Mouse (Mus musculus) gastrocnemius, postnatal 14 days (tissue): ENCODE measurements around the gene Hephl1. TPM values are rescaled to one million over a fixed set of nuclear protein-coding genes. Genes with fewer than 3 reads are reported as not detected.
A peak's percentile ranks its signal among the peaks of the same experiment; 100 is the strongest.

ENCODE experiments used
- DNase-seq: peaks from one replicate; pipeline ENCODE4 v3.0.0; 2021; ENCODE audit warnings: mixed read lengths
- intact Hi-C: fragments of 180-260 bp; cut with DNase I; formaldehyde crosslinking; loops from one replicate; pipeline ENCODE4 v1.15.1; 2025; ENCODE audit warnings: low total_unique reads
- total RNA-seq, 2 experiments: library from RNA; stranded (reverse); gene quantifications; 2 replicates each; pipeline ENCODE4 v1.2.3; 2021

The Hephl1 gene
- total RNA-seq, 2 experiments from 2014 or later: 0.51 to 0.70 TPM

DNA sequence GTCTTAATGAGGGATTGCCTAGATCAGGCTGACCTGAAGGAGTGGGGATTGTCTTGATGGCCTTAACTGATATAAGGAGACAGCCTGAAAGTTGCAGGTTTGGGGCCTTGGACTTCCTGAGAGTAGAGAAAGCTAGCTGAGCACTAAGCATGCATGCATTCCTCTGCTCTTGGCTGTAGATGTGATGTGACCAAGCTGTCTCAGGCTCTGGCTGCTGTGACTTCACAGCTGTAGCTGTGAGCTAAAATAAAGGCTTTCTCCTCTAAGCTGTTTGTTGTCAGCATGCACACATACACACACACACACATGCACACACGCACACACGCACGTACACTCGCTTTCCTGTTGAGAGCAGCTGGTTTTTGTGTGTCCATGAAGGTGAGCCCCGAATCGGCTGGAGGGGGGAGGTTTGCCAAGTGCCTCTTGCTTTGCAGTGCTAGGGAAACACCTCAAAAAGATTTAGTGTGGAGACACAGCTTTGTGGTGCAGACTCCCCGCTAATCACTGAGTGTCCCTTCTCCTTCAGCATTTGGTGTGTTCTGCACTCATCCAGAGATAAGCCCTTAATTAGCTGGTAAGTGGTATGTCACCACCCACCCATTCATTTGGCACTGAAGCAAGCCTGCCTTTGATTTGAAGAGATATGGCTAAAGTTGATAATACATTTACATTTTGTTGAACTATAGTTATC is 43.8 kb downstream of the Hephl1 start:
- intact Hi-C loops: no loop called here

DNA sequence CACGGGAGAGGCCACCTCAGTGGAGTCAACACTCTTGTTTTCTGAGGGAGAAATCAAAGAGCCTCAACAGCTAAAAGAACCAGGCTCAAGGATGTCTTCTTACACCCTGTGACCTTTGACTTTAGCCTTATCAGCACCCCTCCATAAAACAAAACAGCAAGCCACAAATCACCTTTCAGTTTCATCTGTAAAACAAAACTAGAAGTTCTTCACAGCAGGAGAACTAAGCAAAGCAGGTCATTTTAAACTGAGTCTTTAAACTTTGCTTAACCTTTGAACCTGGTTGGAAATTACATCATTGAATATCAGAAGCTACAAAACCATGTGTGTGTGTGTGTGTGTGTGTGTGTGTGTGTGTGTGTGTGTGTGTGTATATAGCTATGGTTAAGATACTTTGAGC is 47.7 kb downstream of the Hephl1 start:
- DNase-seq: no peak
- intact Hi-C loops: no loop called here

More for the DNA sequence above, 43.8 kb downstream of the Hephl1 start:
- no peak for DNase-seq

DNA sequence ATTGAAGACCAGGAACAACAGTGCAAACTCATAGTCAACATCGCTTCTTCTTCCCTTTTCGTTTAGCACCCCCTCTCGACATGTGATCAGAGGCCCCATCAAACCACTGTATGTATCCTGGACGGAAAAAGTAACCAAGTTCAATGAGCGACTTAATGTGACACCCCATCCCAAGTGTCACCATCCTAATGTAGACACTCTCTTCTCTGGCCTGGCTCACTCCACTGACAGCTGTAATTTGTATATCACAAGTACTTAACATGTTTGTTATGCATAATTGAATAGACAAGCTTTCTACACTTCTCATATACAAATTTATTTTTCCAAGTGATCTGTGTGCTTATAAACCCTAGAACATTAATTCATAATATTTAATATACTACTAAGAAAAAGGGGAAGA is 51.1 kb downstream of the Hephl1 start:
- DNase-seq: no peak
- intact Hi-C loops: no loop called here

DNA sequence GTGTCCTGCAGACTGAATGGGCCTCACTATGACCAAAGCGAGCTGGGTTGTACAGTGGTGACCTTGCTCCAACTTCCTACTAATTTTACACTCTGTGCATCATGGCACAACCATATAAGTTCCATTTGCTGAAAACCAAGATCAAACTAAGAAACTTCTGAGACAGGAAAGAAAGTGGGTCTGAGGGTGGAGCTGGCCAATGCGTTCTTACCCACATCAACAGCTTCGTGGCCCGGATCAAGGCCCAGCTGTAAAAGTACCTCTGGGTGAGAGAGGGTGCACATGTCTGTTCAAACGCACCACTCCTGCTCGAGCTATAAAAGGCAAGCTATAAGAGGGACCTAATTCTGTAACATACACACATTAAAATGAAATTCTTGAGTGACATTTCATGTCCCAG is 51.9 kb downstream of the Hephl1 start:
- intact Hi-C loops: no loop called here
- no peak for DNase-seq

DNA sequence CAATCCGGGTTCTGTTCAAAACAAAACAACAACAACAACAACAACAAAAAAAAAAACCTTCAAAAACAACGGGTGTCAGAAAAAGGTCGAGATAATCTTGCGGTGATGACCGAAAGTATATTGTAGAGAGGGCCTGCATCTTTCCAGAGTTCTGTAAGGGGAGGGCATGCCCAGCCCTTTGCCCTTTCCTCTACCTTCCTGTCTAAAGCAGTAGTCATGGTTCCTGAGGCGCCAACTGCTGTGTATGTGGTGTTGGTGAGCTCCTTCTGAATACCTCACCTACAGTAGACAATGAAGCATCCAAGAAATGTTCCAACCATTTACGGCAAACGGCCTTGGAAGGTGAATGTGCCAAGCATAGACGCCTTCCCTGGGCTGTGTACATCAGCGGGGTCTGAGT is 66.2 kb downstream of the Hephl1 start:
- intact Hi-C loops: no loop called here
- DNase-seq: no peak

DNA sequence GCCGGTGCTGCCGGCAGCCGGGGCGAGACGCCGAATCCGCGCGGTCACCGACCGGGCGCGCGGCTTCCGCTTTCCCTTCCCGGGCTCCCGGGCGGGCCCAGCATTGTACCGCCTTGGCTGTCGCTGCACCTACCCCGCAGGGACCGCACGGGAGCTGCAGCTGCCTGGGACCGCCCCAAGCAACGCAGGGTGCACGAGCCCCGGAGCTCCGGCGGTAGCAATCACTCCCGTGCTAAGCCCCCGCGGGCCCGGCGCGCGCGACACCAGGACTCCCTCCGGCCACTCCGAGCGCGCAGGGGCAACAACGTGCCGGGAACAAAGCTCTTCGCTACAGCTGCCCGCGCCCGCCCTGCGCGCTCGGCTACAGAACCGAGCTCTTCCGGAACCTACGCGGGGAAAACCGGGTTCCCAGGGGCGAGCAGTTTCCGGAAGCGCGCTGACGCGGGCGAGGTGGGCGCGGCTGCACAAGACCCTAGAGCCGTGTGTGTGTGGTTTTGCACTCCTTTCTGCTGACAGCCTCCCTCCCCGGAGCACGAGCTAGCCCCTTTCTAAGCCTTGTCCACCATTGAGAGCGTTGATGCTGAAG is 66.7 kb downstream of the Hephl1 start, which contains the start of gene Panx1:
Gene Panx1, minus strand, starts transcription at position 395 of the 586 bp plus-strand sequence.
- DNase-seq: peak; percentile 60
- intact Hi-C loops: no loop called here

DNA sequence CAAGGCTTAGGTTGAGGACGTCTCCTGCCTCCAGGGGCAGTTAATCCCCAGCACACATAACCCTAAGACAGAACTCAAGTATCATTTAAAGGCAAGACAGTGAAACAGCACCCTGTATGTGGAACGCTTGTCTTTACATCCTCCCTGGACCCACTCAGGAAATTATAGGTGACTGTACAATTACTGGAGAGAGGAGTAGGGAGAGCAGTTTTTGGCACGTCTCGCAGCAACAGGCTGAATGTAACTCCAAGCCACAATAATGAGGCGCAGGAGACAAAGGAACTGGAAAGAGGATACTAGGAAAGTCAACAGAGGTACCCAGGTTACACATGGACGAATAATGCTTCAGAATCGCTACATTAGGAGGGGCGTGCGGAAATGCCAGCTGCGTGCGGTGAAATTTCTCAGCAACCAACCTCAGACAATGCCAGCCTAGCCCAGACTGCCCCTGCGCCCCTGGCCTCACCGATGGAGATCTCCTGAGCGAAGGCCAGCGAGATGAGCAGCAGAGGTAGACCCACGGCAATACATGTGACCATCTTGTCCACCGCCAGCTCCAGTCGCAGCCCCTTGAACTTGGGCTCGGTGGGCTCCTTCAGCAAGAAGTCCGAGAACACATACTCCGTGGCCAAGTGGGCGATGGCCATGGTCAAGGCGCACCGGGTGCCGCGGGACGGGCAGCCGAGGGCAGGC is 67.4 kb downstream of the Hephl1 start:
- no peak for DNase-seq
- intact Hi-C loops: no loop called here

DNA sequence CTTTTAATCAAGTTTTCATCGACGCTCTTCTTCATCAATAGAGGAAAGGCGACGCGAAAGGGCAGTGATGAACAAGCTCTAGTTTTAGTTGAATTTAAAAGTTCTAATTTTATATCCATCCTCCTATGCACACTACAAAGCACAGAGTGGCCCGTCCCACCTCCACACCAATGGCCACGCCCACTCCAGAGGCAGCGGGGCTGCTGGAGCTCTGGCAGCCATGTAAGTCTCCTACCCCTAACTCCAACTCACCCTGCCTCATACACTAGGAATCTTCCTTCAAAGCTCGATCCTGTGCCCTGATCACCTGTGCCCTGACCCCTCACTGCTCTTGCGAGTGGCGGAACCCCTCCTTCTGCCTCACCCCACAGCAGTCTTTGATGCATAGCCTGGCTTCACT is 70.4 kb downstream of the Hephl1 start:
- intact Hi-C loops: no loop called here
- DNase-seq: no peak

DNA sequence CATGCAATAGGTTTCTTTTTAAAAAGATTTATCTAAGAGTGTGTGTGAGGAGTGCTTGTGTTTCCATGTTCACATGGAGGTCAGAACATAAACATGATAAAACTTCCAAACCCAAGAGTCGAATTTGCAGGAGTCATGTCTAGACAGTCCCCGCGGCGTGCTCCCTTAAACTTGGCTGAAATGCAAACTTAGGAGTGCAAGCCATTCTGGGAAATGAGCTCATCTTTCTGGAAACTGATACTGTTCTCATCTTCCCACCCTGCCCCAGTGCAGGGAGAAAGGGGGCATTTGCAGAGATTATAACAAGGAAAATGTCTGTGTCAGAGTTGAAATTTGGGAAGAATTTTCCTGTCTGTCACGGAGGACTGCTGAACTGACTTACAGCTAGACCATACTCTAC is 72.1 kb downstream of the Hephl1 start:
- DNase-seq: no peak
- intact Hi-C loops: no loop called here

DNA sequence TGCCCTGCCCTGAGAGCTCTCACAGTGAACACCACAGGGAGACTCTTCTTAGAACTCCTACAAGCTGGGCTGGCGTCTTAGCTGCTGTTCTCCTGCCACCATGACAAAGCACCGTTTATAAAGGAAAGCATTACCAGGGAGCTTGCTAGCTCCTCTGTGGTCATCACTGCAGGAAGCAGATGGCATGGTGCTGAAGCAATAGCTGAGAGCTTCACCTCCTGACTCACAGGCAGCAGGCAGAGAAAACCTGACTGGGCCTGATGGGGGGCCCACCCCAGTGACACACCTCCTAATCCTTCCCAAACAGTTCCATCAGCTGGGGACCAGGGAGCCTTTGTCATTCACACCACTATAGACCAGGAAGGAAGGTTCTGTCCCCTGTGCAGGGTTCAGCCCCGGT is 74.2 kb downstream of the Hephl1 start:
- DNase-seq: no peak
- intact Hi-C loops: no loop called here

DNA sequence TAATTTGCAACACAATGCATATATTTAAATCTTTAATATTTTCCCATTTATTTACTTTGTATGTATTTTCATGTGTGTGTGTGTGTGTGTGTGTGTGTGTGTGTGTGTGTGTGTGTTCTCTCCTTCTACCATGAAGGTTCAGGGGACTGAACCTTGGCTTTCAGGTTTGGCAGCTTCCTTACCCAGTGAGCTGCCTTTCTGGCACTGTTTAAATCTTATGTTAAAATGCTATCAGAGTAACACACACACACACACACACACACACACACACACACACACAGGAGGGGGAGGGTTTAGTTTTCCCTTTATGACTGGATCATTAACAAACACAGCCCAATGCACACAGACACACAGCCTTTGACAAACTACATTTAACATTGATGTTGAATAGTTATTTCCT is 74.7 kb downstream of the Hephl1 start:
- intact Hi-C loops: no loop called here
- no peak for DNase-seq

DNA sequence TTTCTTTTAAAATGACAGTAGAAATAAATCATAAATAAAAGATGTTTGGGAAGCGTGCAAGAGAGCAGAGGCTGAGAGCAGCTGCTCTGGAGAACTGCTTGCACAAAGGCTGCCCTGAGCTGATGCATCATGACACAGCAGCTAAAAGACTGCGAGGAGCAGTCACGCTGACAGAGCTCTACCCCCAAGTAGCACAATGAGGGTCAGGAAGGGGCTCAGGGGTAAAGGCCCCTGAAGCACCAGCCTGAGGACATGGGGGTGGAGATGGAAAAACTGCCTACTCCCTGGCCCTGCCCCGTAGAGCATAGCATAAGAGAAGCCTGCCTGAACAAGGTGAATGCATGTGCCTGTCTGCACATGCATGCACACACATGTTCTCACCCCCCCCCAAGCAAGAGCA is 75.1 kb downstream of the Hephl1 start:
- intact Hi-C loops: no loop called here
- no peak for DNase-seq

DNA sequence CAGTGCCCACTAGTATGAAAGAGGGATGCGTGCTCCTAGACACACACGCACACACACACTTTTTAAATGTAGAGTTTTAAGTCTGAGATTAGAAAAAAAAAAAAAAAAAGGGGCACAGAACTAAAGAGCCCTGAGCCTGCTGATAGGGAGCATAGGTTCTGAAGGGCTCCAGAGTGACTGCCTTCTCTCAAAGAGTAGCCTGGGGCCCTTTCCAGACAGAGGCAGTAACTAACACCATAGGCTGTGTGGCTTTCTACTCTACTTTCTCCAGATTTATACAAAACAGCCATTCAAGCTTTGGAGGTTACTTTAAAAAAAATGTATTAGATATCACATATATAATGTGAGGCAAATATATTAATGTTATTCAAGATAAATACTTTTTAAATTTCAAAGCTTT is 75.5 kb downstream of the Hephl1 start:
- intact Hi-C loops: no loop called here
- no peak for DNase-seq

DNA sequence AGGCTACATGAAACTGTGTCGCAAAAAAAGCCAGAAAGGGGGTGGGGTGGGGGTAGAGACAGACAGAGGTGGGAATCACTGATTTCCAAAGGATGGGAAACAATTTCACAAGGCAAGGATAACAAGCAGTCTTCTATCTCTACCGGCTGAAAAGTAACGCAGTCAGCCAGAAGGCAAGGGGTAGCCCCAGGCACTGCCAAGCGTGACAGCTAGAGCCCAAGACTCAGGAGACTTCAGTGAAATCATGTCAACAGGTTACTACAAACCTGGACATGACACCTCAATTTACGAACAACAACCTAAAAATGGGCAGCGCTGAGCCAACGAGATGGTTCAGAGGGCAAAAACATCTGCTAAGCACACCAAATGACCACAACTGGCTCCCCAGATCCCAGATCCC is 75.9 kb downstream of the Hephl1 start:
- no peak for DNase-seq
- intact Hi-C loops: no loop called here

DNA sequence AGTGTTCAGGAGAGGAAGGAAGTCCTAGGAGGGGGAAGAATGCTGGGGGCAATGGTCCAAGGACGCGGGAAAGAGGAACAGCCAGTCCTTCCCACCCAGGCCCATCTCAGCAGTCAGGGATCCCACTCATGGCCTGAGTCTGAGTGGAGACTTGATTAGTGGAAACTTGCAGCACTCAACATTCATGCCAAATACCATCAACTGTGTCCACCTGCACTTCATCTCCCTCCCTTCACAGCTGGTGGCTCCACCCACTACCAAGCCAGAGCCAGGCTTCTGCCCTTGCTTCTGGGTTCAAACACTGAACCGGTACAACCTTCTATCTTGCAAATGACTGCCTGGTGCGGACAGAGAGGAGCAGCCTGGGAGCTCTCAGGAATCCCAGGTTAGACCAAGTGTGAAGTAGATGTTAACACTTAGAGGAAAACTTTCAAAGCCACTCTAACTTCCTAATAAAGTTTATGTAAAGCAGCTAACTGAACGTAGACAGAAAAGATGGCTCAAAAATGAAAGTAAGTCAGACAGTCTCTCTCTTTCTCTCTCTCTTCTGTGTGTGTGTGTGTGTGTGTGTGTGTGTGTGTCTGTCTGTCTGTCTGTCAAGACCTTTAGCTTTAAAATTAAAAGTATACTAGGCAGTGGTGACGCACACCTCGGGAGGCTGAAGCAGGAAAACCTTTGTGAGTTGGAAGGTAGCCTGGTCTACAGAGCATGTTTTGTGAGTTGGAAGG is 77.2 kb downstream of the Hephl1 start:
- intact Hi-C loops: no loop called here

DNA sequence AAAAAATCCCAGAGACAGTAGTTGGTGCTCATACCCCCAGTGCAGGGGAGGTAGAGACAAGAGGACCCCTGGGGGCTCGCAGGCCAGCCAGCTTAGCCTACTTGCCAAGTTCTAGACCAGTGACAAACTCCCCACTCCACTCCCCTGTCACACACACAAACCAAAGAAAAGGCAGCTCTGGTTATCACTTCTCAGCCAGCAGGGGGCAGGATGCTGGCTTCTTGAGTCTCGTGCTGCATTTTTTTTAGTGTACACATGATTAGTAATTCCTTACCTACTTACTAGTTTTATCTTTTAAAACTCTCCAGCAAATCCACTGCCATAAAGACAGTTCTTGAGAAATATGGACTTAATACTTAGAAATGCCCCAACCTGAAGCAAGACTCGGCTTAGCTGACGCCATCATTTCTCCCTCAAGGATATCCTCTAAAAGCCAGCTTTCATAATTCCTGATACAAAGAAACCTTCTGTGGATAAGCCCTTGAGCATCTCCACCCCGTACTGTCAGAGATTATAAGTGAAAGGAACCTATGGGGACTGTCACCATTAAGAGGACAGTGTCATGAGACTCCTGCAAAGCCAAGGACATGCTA is 78.2 kb downstream of the Hephl1 start:
- intact Hi-C loops: no loop called here
- DNase-seq: no peak

More for the DNA sequence above, 77.2 kb downstream of the Hephl1 start:
- DNase-seq: peak; percentile 25

DNA sequence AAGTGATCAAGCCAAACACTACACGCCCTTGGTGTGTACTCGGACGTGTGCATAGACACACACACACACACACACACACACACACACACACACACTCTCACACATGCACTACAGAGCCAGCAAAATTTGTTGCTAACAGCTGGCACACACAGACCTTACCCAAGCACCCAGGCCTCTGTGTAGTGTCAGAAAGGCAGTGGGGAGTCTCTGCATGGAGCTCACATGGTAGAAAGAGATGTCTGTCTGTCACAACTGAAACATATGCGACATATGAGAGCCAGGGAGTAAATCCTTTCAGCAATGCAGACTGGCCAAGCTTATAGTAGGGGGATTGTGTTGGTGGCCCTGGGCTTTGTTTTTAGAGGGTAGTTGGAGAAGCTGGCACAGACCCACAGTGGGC is 79.1 kb downstream of the Hephl1 start:
- DNase-seq: no peak
- intact Hi-C loops: no loop called here

DNA sequence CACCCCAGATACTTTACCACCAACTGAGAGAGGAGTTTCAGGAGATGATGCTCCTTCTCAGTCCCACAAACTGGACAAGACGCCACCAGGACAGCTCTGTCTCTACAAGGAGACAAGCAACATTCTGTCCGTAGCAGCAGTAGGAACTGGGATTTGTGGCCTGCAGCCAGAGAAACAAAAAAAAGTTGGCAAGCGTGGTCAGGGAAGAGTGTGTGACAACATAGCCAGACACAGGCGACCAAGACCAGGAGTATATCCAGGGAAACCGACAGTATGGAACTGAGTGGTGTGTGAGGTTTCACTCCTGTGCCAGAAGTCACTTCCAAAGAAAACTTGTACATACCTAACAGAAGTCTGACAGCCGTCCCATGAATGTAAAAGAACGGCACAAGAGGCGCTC is 81.1 kb downstream of the Hephl1 start:
- DNase-seq: peak; percentile 62
- intact Hi-C loops: no loop called here

DNA sequence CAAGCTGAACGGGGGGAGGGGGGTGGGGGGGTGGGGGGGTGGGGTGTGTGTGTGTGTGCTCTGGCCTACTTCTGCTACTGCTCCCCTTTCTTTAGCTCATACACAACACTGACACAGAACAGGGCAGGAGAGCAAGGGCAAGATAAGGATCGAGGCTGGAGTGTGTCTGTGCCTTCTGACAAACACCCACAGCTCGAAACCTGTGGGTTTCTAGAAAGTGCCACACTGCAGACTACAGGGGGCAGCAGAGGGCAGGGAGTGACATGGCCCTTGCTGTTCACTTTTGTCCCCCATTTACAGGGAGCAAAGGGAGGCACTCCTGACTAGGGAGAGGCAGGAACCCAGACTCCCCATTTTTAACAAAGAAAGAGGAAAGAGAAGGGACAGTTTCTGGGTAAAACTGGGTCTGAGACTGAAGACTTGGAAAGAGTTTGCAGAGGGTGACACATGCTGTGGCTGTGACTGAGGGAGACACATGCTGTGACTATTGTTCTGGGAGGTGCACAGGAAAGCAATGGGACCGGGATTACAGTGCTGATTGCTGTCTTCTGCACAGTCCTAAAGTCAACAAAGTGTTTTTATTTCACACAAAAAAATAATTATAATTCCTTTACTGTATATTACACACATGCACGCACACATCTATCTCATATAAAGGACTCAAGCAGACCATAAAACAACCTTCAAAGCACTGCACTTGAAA is 82.7 kb downstream of the Hephl1 start:
- DNase-seq: peak; percentile 71
- intact Hi-C loops: loop anchor here (2.0 to 10.0 kb wide), 2 partner anchors 86 to 144 kb away; partner anchors contain the start of gene Hephl1
